Mouse (Mus musculus) c-Kit-positive CD71-positive TER-119-positive erythroid progenitor cells, embryonic 14.5 days (primary cell): Measurements from ENCODE around the gene Stk36.
A peak's percentile ranks its signal among the peaks of the same experiment; 100 is the strongest.

Source experiments
- DNase-seq: peaks from one replicate; pipeline ENCODE4 v3.0.0-alpha.2; 2013; ENCODE audit warnings: low spot score

Stk36 gene

DNA sequence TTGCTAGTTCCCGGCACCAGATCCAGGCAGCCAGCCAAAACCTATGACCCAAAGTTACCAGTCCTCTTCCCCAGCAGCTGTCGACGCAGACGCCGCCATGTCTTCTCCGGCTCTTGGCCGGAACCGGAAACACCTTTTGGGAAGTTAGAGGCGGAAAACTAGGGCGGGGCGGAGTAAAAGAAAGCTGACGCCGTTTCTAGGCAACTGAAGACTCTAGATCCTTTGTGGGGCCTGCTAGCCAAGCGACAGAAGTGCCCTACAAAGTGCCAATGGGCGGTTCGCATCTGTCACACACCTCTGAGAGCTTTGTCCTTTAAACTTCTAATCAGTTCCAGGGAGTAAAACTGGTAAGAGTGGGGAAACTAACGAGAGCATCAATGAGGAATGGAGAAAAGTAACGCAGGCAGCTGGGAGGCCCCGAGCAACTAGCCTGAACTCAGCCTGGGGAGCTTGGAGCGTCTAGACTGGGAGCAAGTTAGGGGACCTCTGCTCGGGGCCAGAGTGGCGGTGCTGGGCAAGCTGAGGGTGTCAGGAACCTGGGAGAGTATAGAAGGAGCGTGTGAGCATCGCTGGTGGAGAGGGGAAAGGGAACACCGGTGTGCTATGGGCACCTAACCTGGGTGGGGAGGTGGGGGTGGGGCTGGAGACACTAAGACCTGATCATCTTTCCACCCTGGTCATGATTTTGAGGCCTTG, at the start of gene Stk36, which contains the start of gene Rnf25:
Gene Stk36 (plus strand): TSS at position 179 of the 696 bp plus-strand sequence.
Gene Rnf25 (minus strand): TSS at position 131 of the 696 bp plus-strand sequence.
- peak; percentile 86 for DNase-seq

DNA sequence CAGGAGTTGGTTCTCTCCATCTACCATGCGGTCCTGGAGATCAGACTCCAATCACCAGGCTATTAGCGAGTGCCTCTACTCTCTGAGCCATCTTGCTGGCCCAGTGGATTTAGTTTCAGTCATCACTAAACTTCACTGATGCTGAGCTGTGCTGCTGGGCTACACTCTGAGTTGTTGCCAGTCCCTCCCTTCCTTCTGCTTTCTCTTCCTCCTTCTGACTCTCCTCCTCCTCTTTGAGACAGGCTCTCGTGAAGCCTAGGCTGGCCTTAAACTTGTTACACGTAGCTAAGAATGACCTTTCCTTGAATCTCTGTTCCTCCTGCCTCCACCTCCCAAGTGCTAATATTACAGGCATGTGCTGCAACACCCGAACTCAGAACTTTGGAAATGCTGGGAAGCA, 42.2 kb upstream of the Stk36 start:
- DNase-seq: no peak

DNA sequence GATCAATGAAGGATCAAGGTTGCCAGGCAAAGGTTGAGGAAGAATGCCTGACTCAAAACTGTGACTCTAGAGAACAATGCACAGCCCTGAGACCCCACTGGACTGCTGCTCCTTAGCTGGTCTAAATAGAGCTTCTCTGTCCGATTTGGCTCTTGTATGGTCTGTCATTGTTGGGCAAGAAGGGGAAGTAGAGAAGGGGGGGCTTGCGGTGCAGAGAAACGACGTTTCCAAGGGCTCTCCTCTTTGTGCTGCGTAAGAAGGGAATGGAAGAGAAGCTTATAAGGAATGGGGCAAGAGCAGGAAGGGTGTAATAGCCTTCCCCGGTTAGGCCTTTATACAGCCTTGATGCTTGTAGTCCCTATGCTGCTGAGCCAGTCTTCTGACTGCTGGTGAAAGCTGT, 35.4 kb upstream of the Stk36 start:
- no peak for DNase-seq

DNA sequence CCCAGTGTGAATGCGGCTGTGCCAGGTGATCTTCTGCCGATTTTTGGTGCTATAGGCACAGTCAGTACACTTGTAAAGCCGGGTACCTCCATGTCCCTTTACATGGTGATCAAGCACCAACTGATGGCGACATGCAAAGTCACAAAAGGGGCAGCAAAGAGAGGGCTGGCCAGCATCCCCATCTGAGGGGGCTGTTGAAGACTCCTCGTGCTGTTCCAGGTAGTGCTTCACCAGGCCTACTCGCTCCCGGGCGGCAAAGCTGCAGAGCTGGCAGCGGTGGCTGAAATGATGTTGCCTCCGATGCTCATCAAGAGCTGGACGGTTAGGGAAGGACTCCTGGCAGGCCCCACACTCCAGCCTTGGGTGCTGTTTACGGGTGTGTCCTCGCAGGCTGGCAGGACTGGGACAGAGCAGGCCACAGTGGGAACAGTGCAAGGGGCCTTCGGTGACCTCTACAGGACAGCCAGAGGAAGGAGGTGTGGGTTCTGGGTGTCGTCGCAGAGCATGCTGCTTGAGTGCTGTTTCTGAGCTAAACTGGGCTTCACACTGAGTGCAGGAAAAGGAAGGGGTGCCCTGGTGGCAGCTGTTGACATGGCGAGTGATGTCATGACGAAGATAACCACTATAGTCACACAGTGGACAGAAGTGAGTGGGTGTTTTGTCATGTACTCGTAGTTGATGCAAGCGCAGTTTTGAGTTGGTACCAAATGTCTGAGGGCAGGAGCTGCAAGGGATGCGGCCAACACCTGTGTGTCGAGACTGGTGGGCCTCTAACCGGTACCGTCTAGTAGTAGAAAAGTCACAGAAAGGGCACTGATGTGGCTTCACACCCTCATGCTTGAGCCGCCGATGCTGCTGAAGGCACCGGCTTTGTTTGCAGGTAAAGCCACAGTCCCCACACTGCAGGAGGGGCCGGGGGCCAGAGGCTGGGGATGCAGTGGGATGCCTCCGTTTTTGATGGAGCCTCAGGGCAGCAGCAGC, 31.2 kb upstream of the Stk36 start:
- DNase-seq: no peak

DNA sequence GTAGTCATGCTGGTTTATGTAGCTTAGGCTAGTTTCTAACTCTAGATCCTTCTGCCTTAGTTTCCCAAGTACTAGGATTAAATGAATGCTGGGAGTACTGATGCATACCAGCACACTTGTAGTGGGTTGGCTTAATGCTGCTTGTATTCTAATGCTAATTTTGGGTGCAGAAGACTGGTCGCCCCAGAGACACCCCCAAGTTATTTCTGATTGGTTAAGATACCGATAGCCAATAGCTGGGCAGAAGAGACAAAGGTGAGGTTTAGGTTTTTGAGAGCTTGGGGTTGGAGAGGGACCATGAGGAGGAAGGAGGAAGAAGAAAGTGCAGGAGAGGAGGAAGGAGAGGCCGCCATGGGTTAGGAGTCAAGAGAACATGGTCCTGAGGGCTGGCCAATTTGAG, 18.6 kb upstream of the Stk36 start:
- no peak for DNase-seq

GRCm38 (mm10) chr1:74584616-74585398, 16.4 kb upstream of the Stk36 start:
- DNase-seq: peak; percentile 31

DNA sequence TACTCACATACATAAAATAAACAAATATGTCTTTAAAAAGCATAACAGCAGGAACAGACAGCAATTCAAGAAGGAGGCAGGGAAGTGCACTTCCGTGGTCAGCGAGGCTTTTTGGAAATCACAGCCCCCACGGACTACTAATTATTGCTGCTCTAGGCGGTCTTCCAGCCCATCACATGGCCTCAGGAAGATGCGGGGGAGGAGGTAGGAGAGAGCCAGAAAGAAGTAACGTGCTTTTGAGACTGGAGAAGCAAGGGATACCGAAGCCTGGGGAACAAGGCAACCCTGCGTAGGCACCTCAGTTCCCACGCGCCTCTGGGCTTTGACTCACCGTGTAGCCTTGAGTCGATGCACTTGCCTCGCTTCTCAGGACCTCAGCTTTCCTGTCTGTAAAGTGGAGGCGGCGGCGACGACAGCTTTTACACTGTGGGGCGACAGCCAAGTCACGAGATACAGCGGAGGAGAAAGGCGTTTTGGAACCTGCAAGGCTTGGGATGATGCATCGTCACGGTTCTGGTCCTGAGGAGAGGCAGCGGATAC, 13.9 kb upstream of the Stk36 start:
- DNase-seq: peak; percentile 21

DNA sequence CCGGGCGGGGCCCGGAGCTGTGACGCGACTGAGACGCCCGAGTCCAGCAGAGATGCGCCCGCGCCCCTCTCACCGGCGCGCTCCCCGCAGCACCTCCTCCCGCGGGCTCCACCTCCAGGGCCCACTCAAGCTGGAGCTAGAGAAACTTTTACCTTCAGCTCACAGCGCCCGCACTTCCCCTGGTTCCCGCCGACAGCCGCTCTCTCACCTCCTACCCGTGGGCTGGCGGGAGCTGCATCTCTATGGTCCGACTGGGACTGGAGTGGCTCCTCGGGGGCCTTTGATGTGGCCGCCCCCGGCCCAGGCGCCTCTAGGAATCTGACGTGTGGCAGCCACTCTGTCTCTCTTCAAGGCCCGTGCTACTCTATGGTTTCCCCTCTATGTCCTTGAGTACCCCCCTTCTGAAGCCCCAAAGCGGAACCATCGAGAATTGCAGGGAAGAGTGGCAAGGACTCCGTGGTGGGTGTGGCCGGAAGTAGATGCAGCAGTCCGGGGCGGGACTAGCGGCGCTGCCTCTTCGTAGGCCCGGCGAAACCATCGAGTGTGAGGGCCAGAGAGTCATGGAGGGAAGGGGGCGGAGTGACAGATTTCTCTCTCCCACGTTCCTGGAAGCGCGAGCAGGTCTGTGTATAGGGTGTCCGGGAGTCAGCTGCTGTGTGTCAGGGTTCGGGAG, 13.3 kb upstream of the Stk36 start, which contains the start of the genes Zfp142 and Bcs1l:
Gene Zfp142 (minus strand): TSS at position 474 of the 673 bp plus-strand sequence.
Gene Bcs1l (plus strand): TSS at position 517 of the 673 bp plus-strand sequence.
- DNase-seq: peak; percentile 95

DNA sequence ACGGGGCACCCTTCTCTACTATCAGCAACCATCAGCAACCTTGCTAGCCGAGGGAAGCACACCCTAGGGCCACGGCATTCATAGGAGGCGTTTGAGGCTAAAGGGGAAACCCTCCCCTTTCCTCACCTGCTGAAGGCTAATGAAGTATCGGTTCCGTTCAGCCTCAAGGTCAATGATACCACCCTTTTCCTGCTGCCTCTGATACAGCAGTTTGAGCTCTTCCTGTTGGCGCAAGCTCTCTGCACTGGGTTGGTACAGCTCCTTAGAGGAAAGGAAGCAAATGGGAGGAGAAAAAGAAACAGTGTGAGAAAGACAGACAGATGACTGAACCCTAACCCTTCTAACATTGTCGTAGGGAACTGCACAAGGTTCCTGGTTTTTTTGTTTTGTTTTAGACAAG, 6.8 kb upstream of the Stk36 start:
- no peak for DNase-seq

- no peak for DNase-seq
Observed at GRCm38 (mm10) chr1:74600501-74601266, 561 bp upstream of the Stk36 start.

DNA sequence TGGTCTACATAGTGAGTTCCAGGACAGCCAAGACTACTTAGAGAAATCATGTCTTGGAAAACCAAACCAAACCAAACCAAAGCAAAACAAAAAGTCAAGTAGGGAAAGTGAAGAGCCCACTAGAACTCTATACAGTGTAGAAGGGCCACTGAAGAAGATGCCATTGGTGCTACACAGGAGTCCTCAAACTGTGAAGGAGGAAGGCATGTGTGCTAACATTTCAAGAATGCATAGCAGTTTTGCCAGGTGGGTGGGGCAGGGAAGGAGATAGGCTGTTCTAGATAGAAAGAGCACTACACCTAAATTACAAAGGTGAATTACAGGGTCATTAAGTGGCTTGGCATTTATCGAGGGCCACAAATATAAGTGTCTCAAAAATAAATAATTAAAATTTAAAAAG, 22.9 kb downstream of the Stk36 start:
- no peak for DNase-seq

DNA sequence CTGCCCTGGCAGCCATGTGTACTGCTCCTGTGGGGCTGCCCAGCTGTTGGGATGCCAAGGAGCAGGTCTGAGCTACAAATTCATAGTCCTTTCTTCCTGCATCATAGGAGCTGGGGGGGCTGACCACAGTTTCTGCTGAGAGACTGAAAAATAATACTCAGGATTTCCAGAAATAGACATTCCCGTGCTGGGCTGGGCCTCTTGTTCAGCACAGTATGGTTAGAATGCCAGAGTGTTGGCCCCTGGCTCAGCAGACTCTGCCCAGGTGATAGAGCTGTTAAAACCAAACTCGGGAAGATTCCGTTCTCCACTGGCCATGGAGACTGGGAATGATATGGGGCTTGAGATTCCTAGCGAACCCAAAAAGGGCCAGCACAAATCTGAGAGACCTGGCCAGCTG, 24.8 kb downstream of the Stk36 start:
- no peak for DNase-seq

DNA sequence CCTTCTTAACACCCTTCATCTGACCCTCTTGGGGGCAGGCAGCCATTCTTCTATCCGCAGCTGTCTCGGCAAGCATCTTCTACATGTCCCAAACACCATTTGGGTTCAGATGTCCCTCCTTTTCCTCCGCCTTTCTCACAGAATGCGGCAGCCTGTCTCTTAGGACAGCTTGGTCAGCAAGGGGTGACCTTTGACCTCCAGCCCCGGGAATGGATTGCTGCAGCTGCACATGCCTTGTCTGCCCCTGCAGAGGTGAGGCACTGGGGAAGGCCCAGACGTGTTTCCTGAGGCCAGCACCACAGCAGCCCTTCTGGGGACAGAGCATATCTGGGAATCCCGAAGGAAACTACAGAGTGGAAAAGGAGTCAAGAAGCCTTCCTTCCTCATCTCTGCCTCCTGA, 26.8 kb downstream of the Stk36 start:
- DNase-seq: no peak

GRCm38 (mm10) chr1:74632734-74633133, 31.5 kb downstream of the Stk36 start:
- DNase-seq: no peak

DNA sequence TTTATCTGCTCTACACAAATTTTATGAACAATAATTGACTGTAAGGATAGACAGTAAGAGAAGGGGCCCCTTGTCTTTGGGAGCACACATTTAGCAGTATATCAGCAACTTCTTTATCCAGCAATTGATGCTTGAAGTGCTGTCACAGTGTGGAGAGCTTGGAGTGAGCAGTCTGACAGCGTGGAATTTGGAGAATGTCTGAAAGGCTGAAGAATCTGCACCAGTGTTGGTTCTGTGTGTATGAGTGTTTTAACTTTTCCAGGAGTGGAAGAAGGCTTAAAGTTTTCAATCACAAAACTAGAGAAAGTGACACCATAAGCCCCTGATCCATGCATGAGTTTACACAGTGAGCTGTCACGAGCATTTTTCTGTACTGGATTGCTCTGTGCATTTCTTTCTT, 42.3 kb downstream of the Stk36 start:
- no peak for DNase-seq

GRCm38 (mm10) chr1:74643926-74644325, 42.7 kb downstream of the Stk36 start:
- no peak for DNase-seq

- peak; percentile 90 for DNase-seq
Observed at GRCm38 (mm10) chr1:74661448-74662195, 60.4 kb downstream of the Stk36 start, which contains the start of gene Ttll4. TSS of gene Ttll4 (plus strand) at chr1:74661745.

- peak; percentile 32 for DNase-seq
Observed at GRCm38 (mm10) chr1:74662253-74662865, 61.1 kb downstream of the Stk36 start.

- DNase-seq: no peak
Observed at GRCm38 (mm10) chr1:74665153-74665552, 63.9 kb downstream of the Stk36 start.
